Mouse (Mus musculus) liver, embryonic 16.5 days (tissue): ENCODE results near the gene Hopx. TPM values are rescaled to one million over a fixed set of nuclear protein-coding genes. Genes with fewer than 3 reads are reported as not detected.

Experiments used
- ATAC-seq: fragments of 200-750 bp; cut with Nextera tagmentation; 2 replicates; pipeline ENCODE4 v1.8.0; 2017; ENCODE audit warnings: low read depth, mild to moderate bottlenecking, moderate number of reproducible peaks, moderate library complexity
- H3K27ac ChIP-seq: fragments of 300-500 bp; sonication (generic); 2 replicates; pipeline ENCODE4 v1.5.1; 2014; ENCODE audit warnings: mild to moderate bottlenecking, low read length
- H3K27me3 ChIP-seq: fragments of 300-500 bp; sonication (generic); 2 replicates; pipeline ENCODE4 v1.6.1; 2014; ENCODE audit warnings: low read depth, low read length, mixed read lengths; ENCODE audit not compliant: control insufficient read depth, insufficient read depth
- H3K36me3 ChIP-seq: fragments of 300-500 bp; sonication (generic); 2 replicates; pipeline ENCODE4 v1.6.1; 2014; ENCODE audit warnings: mild to moderate bottlenecking; ENCODE audit not compliant: control insufficient read depth, insufficient read depth
- H3K4me1 ChIP-seq: fragments of 300-500 bp; sonication (generic); 2 replicates; pipeline ENCODE4 v1.6.1; 2014; ENCODE audit warnings: low read depth, low read length, mixed read lengths; ENCODE audit not compliant: control insufficient read depth
- H3K4me2 ChIP-seq: fragments of 300-500 bp; sonication (generic); 2 replicates; pipeline ENCODE4 v1.6.1; 2014; ENCODE audit warnings: low read depth, low read length, mixed read lengths
- H3K4me3 ChIP-seq: fragments of 300-500 bp; sonication (generic); 2 replicates; pipeline ENCODE4 v1.5.1; 2014; ENCODE audit warnings: low read depth, mild to moderate bottlenecking, low read length
- H3K9ac ChIP-seq: fragments of 300-500 bp; sonication (generic); 2 replicates; pipeline ENCODE4 v1.6.1; 2014; ENCODE audit warnings: low read depth, low read length
- H3K9me3 ChIP-seq: fragments of 300-500 bp; sonication (generic); replicated peaks from 2 replicates; pipeline ENCODE4 v1.6.1; 2016; ENCODE audit warnings: low read length; ENCODE audit not compliant: control insufficient read depth
- WGBS: fragments of 180-500 bp; shearing (Covaris S2); extraction: QIAGEN DNeasy Blood & Tissue Kit; methylation state at CpG from one replicate; pipeline ENCODE4 v1.1.7; 2014; ENCODE audit not compliant: insufficient replicate concordance; 5-methylcytosine and 5-hydroxymethylcytosine counted together
- polyA plus RNA-seq: library from polyadenylated mRNA; unstranded; fragments of >200 nt; fragmentation: Nextera tagmentation; extraction: Ambion mirVana; gene quantifications from 2 replicates; pipeline ENCODE4 v1.2.1, GENCODE M21; 2015

Hopx gene
- polyA plus RNA-seq, 1 experiment from 2014 or later: 0.25 TPM

DNA sequence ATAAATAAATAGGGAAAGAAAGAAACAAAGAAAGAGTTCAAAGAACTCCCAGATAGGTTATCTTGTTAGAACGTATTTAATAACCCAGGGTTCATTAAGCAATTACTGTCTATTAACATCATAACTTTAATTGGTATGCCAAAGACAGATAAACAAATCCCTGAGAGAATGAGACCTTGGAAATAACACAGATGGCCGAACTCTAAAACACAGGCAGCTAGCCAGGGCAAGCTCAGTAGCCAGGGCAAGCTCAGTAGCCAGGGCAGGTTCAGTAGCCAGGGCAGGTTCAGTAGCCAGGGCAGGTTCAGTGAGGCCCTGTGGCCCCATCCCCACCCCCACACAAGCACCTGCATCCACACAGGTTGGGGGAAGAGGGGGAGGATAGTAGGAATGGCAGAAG is 2.9 kb downstream of the Hopx start:
- no peak for ATAC-seq
- no peaks in the 10 kb centered on the region for H3K9me3 ChIP-seq
- no peak overlapping the region for H3K9ac ChIP-seq
- H3K4me3 ChIP-seq: no peak overlapping the region
- no peak overlapping the region for H3K4me2 ChIP-seq
- no peaks in the 10 kb centered on the region for H3K27me3 ChIP-seq
- H3K4me1 ChIP-seq: no peaks in the 10 kb centered on the region
- WGBS: 49% methylated on average over 2 of the region's 2 CpGs
- H3K27ac ChIP-seq: no peak overlapping the region
- H3K36me3 ChIP-seq: no peaks in the 10 kb centered on the region

DNA sequence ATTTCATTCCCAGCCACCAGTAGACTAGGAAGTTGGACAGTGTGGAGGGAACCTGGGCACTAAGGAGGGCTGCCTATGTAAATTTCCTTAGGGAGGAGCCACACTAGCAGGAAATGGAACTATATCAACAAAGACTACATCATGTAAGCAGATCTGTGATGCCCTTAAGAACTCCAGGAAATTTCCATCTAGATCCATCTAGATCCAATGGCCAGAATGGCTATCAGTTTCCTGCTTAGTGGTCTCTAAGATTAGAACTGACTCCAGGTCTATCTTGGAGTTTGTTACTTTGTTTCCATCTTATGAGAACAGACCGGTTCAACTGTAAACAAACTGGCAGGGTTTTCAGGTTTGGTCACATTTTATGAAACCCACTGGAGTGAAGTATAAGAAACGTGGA is 5.1 kb downstream of the Hopx start:
- WGBS: 43% methylated on average over 2 of the region's 2 CpGs
- Histone ChIP-seq H3K4me2 (no peak overlapping the region), H3K36me3 (no peaks in the 10 kb centered on the region), H3K27me3 (no peaks in the 10 kb centered on the region), H3K27ac (no peak overlapping the region), H3K9ac (no peak overlapping the region), H3K9me3 (no peaks in the 10 kb centered on the region), H3K4me1 (no peaks in the 10 kb centered on the region), H3K4me3 (no peak overlapping the region)
- ATAC-seq: no peak

DNA sequence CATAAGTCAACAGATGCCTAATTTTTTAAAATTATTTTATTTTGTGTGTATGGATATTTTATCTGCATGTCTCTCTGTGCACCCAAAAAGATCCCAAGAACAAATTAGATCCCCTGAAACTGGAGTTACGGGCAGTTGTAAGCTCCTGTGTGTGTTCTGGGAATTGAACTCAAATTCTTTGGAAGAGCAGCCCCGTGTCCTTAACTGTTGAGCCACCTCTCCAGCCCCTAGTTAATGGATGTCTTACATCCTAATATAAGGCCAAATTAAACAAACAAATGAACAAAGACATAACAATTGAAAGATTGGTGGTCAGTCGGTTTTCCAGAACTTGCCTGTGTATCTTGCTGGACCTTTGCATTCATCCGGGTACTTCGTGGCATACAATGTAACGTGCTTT is 6.1 kb downstream of the Hopx start:
- no peak overlapping the region for H3K27ac ChIP-seq
- WGBS: 72% methylated on average over 6 of the region's 6 CpGs

DNA sequence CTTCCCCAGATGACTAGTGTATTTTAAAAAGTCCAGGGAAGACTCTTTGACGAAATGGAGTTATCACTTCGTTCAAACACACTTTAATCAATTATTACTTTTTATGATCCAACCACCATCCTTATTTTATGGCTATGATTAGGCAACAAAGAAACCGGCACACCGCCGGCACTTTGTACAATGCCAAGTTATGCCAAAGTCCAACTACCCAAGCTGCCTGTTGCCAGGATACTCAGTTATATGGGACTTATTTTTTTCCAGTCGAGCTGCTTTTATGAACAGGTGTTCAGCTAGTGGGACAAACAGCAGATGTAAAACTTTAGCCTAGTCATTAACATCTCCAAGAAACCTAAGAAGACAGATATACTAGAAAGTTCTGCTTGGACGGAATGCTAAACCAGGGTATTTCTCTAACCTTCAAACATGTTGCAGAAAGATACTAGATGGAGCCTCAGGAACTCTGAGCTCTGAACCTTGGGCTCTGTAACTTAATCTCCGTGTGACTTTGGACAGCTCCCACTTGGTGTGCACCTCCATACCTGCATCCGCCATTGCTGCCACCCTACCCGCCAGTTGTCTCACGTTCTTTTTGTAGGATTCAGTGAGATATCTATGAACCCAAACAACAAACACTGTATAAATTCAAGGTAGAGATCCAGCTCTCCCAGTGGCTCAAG is 7.6 kb downstream of the Hopx start:
- H3K4me2 ChIP-seq: no peak overlapping the region
- H3K4me1 ChIP-seq: no peaks in the 10 kb centered on the region
- no peak overlapping the region for H3K27ac ChIP-seq
- H3K36me3 ChIP-seq: no peaks in the 10 kb centered on the region
- no peaks in the 10 kb centered on the region for H3K27me3 ChIP-seq
- no peak for ATAC-seq
- 69% methylated on average over 11 of the region's 11 CpGs for WGBS
- H3K4me3 ChIP-seq: no peak overlapping the region
- no peaks in the 10 kb centered on the region for H3K9me3 ChIP-seq
- H3K9ac ChIP-seq: no peak overlapping the region

More for the DNA sequence above, 6.1 kb downstream of the Hopx start:
- Histone ChIP-seq H3K4me1 (no peaks in the 10 kb centered on the region), H3K9ac (no peak overlapping the region), H3K4me2 (no peak overlapping the region), H3K27me3 (no peaks in the 10 kb centered on the region), H3K36me3 (no peaks in the 10 kb centered on the region), H3K4me3 (no peak overlapping the region), H3K9me3 (no peaks in the 10 kb centered on the region)
- ATAC-seq: no peak

DNA sequence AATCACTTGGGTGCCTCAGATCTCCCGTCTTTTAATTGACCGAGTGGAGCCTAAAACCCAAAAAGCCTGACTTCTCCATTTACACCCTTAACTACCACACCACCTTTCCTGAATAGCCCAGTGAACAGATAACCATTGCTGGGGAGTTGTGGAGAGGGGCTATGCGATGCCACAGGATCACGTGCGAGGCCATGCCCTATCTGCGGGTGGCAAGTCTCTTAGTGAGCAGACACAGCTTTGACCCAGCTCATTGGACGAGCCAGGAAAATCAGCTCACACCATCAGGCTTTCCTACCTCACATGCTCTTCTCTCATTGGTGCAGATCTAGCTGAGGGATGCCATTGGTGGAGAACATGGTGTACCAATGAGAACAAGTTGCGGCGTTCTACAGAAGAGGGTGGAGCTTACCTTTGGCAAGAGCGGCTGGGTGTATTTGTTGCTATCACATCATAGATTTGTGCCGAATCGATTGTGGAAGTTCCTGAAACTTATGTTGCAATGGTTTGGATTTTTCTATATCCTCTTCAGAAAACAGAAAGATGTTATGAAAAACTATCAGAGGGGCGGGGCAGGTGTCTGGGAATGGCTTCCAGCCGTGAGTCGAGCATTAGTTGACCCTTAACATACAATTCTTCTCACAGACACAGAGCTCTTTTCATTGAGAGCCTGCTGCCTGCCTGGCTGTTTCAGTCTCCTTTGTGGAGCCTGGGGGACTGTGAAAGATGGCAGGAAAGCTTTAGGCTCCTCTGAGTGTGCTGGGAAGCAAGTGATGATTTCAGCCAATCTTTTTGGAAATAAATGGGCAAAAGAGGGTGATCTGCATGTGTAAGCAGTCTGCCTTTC is 12.2 kb downstream of the Hopx start:
- Histone ChIP-seq H3K9me3 (no peaks in the 10 kb centered on the region), H3K27ac (no peak overlapping the region), H3K27me3 (no peaks in the 10 kb centered on the region), H3K4me3 (no peak overlapping the region), H3K9ac (no peak overlapping the region), H3K4me1 (no peaks in the 10 kb centered on the region; the same call in 1 of the 2 replicates), H3K36me3 (no peaks in the 10 kb centered on the region), H3K4me2 (no peak overlapping the region)
- WGBS: 65% methylated on average over 15 of the region's 15 CpGs
- no peak for ATAC-seq

DNA sequence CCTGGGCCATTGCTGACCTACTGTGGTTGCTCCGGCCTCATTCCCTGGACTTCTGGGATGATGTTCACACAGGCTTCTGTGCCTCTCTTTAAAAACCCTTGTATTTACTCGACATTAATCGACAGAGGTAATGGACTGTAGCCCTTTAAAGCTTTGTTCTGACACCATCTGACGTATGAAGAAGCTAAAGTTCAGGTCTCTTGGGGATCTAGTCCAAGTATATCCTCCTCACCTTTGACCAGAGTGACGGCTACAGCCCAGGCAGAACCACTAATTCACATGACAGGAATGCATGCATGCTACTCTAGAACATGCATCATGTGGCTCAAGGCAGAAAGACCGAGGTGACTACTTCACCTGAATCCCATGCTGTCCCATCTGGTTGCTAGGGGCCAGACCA is 14.2 kb downstream of the Hopx start:
- H3K4me1 ChIP-seq: no peaks in the 10 kb centered on the region; the same call in 1 of the 2 replicates
- H3K36me3 ChIP-seq: no peaks in the 10 kb centered on the region
- H3K4me3 ChIP-seq: no peak overlapping the region
- WGBS: 56% methylated on average over 6 of the region's 6 CpGs
- ATAC-seq: no peak
- no peak overlapping the region for H3K9ac ChIP-seq
- peaks cover under 1% of the 10 kb centered on the region; the same call in 1 of the 2 replicates for H3K27me3 ChIP-seq
- no peak overlapping the region for H3K4me2 ChIP-seq
- H3K27ac ChIP-seq: no peak overlapping the region
- H3K9me3 ChIP-seq: no peaks in the 10 kb centered on the region

DNA sequence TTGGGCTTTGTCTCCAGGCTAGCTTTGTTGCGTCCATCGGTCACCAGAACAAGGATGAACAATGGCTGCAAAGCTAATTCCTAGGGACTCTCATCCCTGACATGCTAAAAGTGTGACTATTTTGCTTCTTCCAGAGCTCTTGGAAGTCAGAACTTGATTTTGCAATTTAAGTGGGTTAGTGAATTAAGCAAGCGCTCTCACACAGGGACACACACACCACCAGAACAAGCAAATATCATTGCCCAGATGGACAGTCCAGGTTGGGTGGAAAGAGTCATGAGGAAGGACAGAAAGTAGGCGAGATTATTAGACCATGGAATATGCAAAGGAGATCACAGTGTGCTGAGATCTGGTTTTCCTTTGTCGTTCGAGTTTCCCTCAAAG is 14.9 kb downstream of the Hopx start:
- H3K9me3 ChIP-seq: no peaks in the 10 kb centered on the region
- no peak overlapping the region for H3K4me2 ChIP-seq
- no peak overlapping the region for H3K27ac ChIP-seq
- H3K27me3 ChIP-seq: peaks cover 7% of the 10 kb centered on the region
- no peaks in the 10 kb centered on the region for H3K36me3 ChIP-seq
- 59% methylated on average over 6 of the region's 6 CpGs for WGBS
- H3K4me3 ChIP-seq: no peak overlapping the region
- H3K9ac ChIP-seq: no peak overlapping the region
- no peak for ATAC-seq
- no peaks in the 10 kb centered on the region; the same call in 1 of the 2 replicates for H3K4me1 ChIP-seq

DNA sequence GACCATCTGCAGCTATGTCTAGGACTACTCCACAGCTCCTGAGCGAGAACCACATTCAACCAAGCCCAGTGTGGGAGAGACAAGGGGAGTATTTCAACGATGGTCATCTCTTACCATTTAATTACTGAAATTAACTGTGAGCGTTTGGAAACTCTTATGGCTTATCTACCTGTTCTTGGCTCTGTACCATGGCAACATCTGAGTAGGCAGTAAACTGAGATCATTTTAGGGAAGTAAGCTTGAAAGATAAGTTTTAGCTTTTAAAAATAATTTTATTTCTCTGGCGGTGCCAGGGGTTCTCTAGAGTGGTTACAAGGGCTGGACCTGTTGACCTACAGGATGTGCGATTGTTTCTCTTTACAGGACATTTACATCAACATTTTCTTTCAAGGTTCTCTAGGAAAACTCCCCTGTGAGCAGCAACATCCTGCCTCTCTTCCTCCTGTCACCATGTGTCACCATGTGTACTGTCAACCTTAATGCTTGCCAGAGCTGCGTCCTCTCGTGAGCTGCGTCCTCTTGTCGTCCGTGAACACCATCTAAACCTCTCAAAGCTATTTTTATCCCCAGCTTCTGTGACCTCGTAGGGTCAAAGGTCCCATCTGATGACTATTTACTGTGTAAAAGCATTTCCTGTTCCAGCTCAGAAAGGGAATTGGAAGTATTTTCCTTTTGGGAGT is 15.5 kb downstream of the Hopx start:
- Histone ChIP-seq H3K9me3 (no peaks in the 10 kb centered on the region), H3K4me2 (no peak overlapping the region), H3K4me1 (peaks cover 3% of the 10 kb centered on the region; the same call in 1 of the 2 replicates), H3K4me3 (no peak overlapping the region), H3K9ac (no peak overlapping the region), H3K36me3 (no peaks in the 10 kb centered on the region), H3K27me3 (peaks cover 12% of the 10 kb centered on the region), H3K27ac (no peak overlapping the region)
- no peak for ATAC-seq
- WGBS: 26% methylated on average over 11 of the region's 11 CpGs

DNA sequence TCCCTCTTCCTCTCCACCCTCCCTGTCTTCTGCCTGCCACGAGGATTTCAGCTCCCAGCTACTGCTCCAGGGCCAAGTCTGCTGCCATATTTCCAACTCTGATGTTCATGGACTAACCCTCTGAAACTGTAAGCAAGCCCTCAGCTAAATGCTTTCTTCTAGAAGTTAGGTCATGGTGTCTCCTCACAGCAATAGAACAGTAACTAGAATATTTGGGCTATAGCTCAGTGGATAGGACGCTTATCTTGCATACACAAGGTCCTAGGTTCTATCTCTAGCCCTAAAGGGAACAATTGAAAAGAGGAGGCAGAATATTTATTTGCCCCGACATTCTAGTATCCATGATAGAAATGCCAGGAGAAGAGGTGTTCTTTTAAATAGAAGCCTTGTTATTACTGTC is 16.0 kb downstream of the Hopx start:
- Histone ChIP-seq H3K36me3 (no peaks in the 10 kb centered on the region), H3K27ac (no peak overlapping the region), H3K4me1 (peaks cover 3% of the 10 kb centered on the region; the same call in 1 of the 2 replicates), H3K4me3 (no peak overlapping the region), H3K9ac (no peak overlapping the region), H3K4me2 (no peak overlapping the region), H3K27me3 (peaks cover 16% of the 10 kb centered on the region), H3K9me3 (no peaks in the 10 kb centered on the region)
- 63% methylated on average over 3 of the region's 3 CpGs for WGBS
- ATAC-seq: no peak
